Mouse (Mus musculus) forebrain, postnatal 0 days (tissue): Measurements from ENCODE around the gene Ctnnd2. TPM values are rescaled to one million over a fixed set of nuclear protein-coding genes. Genes with fewer than 3 reads are reported as not detected.

Experiments
- ATAC-seq: fragments of 200-750 bp; cut with Nextera tagmentation; 2 replicates; pipeline ENCODE4 v1.8.0; 2017; ENCODE audit warnings: mild to moderate bottlenecking, moderate library complexity
- DNase-seq: peaks from one replicate; pipeline ENCODE4 v3.0.0-alpha.2; 2015
- H3K27ac ChIP-seq: fragments of 300-500 bp; sonication (generic); 2 replicates; pipeline ENCODE4 v1.5.1; 2014; ENCODE audit warnings: low read depth, mild to moderate bottlenecking, antibody characterized with exemption, low read length, moderate library complexity, mixed read lengths
- H3K27me3 ChIP-seq: fragments of 300-500 bp; sonication (generic); 2 replicates; pipeline ENCODE4 v1.6.1; 2014; ENCODE audit warnings: mild to moderate bottlenecking, low read length, mixed read lengths; ENCODE audit not compliant: insufficient read depth
- H3K36me3 ChIP-seq: fragments of 300-500 bp; sonication (generic); 2 replicates; pipeline ENCODE4 v1.6.1; 2014; ENCODE audit warnings: mild to moderate bottlenecking, moderate library complexity; ENCODE audit not compliant: insufficient read depth
- H3K4me1 ChIP-seq: fragments of 300-500 bp; sonication (generic); 2 replicates; pipeline ENCODE4 v1.6.1; 2014; ENCODE audit warnings: antibody characterized with exemption; ENCODE audit not compliant: insufficient read depth
- H3K4me2 ChIP-seq: fragments of 300-500 bp; sonication (generic); 2 replicates; pipeline ENCODE4 v1.6.1; 2014; ENCODE audit warnings: low read depth, mild to moderate bottlenecking, moderate library complexity
- H3K4me3 ChIP-seq: fragments of 300-500 bp; sonication (generic); 2 replicates; pipeline ENCODE4 v1.5.1; 2014; ENCODE audit warnings: low read depth, low read length, mixed read lengths
- H3K9ac ChIP-seq: fragments of 300-500 bp; sonication (generic); 2 replicates; pipeline ENCODE4 v1.6.1; 2014; ENCODE audit warnings: mild to moderate bottlenecking
- H3K9me3 ChIP-seq: fragments of 300-500 bp; sonication (generic); 2 replicates; pipeline ENCODE4 v1.6.1; 2016; ENCODE audit warnings: low read length
- CTCF ChIP-seq: sonication (generic); IDR thresholded peaks from 2 replicates; pipeline ENCODE4 v1.5.1; 2016; ENCODE audit warnings: antibody characterized with exemption, control low read depth, low read depth
- WGBS: fragments of 180-500 bp; shearing (Covaris S2); extraction: QIAGEN DNeasy Blood & Tissue Kit; methylation state at CpG from one replicate; pipeline ENCODE4 v1.1.7; 2014; 5-methylcytosine and 5-hydroxymethylcytosine counted together
- polyA plus RNA-seq: library from polyadenylated mRNA; unstranded; fragments of >200 nt; fragmentation: Nextera tagmentation; extraction: Ambion mirVana; gene quantifications from 2 replicates; pipeline ENCODE4 v1.2.1, GENCODE M21; 2015
- total RNA-seq: library from RNA; depleted of rRNA; stranded (reverse); fragments of >200 nt; gene quantifications from 2 replicates; pipeline ENCODE4 v1.2.3, GENCODE M21; 2014

The Ctnnd2 gene
- total and polyA plus RNA-seq, 2 experiments from 2014 or later: 73.6 to 130 TPM

GRCm38 (mm10) chr15:30285572-30286244 is 113.3 kb downstream of the Ctnnd2 start:
- TF ChIP-seq CTCF: no peak
- 0 out of 2 replicates have a peak overlapping the region, but pooled peaks have one; percentile 9 for H3K4me3 ChIP-seq
- ATAC-seq (peak; percentile 53), DNase-seq (peak; percentile 57)
- H3K9ac ChIP-seq: no peak overlapping the region
- 40% methylated on average over 15 of the region's 15 CpGs for WGBS
- no peaks in the 10 kb centered on the region for H3K9me3 ChIP-seq
- no peaks in the 10 kb centered on the region for H3K27me3 ChIP-seq
- peak overlapping the region; percentile 37 for H3K4me2 ChIP-seq
- H3K27ac ChIP-seq: peak overlapping the region; percentile 40
- H3K4me1 ChIP-seq: peaks cover 8% of the 10 kb centered on the region
- no peaks in the 10 kb centered on the region for H3K36me3 ChIP-seq

GRCm38 (mm10) chr15:30286245-30286642 is 113.9 kb downstream of the Ctnnd2 start:
- WGBS: 54% methylated on average over 7 of the region's 7 CpGs
- no peaks in the 10 kb centered on the region for H3K36me3 ChIP-seq
- ATAC-seq (peak; percentile 66), DNase-seq (peak; percentile 38)
- H3K27ac ChIP-seq: peak overlapping the region; percentile 40
- peaks cover 8% of the 10 kb centered on the region for H3K4me1 ChIP-seq
- H3K9me3 ChIP-seq: no peaks in the 10 kb centered on the region
- peak overlapping the region; percentile 37 for H3K4me2 ChIP-seq
- no peaks in the 10 kb centered on the region for H3K27me3 ChIP-seq
- no peak for TF ChIP-seq CTCF
- no peak overlapping the region for H3K9ac ChIP-seq
- 0 out of 2 replicates have a peak overlapping the region, but pooled peaks have one; percentile 9 for H3K4me3 ChIP-seq

GRCm38 (mm10) chr15:30302824-30303223 is 130.4 kb downstream of the Ctnnd2 start:
- Histone ChIP-seq H3K4me3 (no peak overlapping the region), H3K9me3 (no peaks in the 10 kb centered on the region), H3K36me3 (no peaks in the 10 kb centered on the region), H3K9ac (no peak overlapping the region), H3K4me2 (no peak overlapping the region), H3K4me1 (no peaks in the 10 kb centered on the region), H3K27ac (no peak overlapping the region), H3K27me3 (no peaks in the 10 kb centered on the region)
- TF ChIP-seq CTCF: peak; percentile 52
- DNase-seq: no peak
- ATAC-seq: no peak
- 79% methylated on average over 2 of the region's 2 CpGs for WGBS

GRCm38 (mm10) chr15:30306437-30306836 is 134.0 kb downstream of the Ctnnd2 start:
- Histone ChIP-seq H3K9ac (no peak overlapping the region), H3K36me3 (no peaks in the 10 kb centered on the region), H3K4me3 (no peak overlapping the region), H3K27me3 (no peaks in the 10 kb centered on the region), H3K4me1 (no peaks in the 10 kb centered on the region), H3K27ac (no peak overlapping the region), H3K9me3 (no peaks in the 10 kb centered on the region), H3K4me2 (no peak overlapping the region)
- 72% methylated on average over 7 of the region's 7 CpGs for WGBS
- DNase-seq: no peak
- ATAC-seq: peak; percentile 47; the same call in 1 of the 2 replicates
- no peak for TF ChIP-seq CTCF

GRCm38 (mm10) chr15:30322543-30322942 is 150.2 kb downstream of the Ctnnd2 start:
- WGBS: 77% methylated on average over 2 of the region's 2 CpGs
- H3K36me3 ChIP-seq: no peaks in the 10 kb centered on the region
- DNase-seq (no peak), ATAC-seq (no peak)
- H3K4me3 ChIP-seq: no peak overlapping the region
- H3K27ac ChIP-seq: no peak overlapping the region
- no peak overlapping the region for H3K4me2 ChIP-seq
- no peak for TF ChIP-seq CTCF
- H3K4me1 ChIP-seq: no peaks in the 10 kb centered on the region
- no peaks in the 10 kb centered on the region for H3K9me3 ChIP-seq
- H3K27me3 ChIP-seq: no peaks in the 10 kb centered on the region
- no peak overlapping the region for H3K9ac ChIP-seq

GRCm38 (mm10) chr15:30333336-30334310 is 161.2 kb downstream of the Ctnnd2 start:
- Histone ChIP-seq H3K4me3 (no peak overlapping the region), H3K4me1 (no peaks in the 10 kb centered on the region), H3K27ac (no peak overlapping the region), H3K4me2 (no peak overlapping the region), H3K9ac (no peak overlapping the region), H3K27me3 (no peaks in the 10 kb centered on the region), H3K36me3 (no peaks in the 10 kb centered on the region), H3K9me3 (no peaks in the 10 kb centered on the region)
- TF ChIP-seq CTCF: no peak
- 67% methylated on average over 2 of the region's 2 CpGs for whole genome bisulfite sequencing
- ATAC-seq (no peak), DNase-seq (no peak)
